Mouse (Mus musculus): ENCODE measurements around the gene Plekho1. TPM values are rescaled to one million over a fixed set of nuclear protein-coding genes. Genes with fewer than 3 reads are reported as not detected.
"Not testable (repeated sequence)": the region's sequence is repeated elsewhere in the genome, so short reads cannot be mapped to it uniquely, and the experiment has no call there.

Plekho1 gene
- total RNA-seq, 2 experiments from 2014 or later, result 18.5 to 29.8 TPM

- DNase-seq, result no peak
These were observed 15.4 kb downstream of the Plekho1 start for GRCm38 (mm10) chr3:95980276-95980970.

DNA sequence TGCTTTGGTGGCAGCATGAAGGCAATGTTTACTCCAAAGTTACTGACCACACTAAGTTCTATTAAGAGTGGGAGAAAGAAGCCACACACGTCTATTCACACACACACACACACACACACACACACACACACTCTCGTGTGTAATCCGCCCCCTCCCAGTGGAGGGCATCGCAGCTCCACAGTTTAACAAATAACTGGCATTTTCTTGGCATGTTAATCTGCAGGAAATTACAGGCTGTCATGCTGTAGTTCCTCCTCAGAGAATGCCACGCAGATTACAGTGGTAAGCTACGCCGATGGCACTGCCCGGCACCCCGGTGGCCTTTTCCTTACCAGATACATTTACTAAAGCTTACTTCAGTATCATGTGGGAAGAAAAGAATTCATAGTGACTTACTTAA, 17.5 kb downstream of the Plekho1 start:
- no peak for DNase-seq

DNA sequence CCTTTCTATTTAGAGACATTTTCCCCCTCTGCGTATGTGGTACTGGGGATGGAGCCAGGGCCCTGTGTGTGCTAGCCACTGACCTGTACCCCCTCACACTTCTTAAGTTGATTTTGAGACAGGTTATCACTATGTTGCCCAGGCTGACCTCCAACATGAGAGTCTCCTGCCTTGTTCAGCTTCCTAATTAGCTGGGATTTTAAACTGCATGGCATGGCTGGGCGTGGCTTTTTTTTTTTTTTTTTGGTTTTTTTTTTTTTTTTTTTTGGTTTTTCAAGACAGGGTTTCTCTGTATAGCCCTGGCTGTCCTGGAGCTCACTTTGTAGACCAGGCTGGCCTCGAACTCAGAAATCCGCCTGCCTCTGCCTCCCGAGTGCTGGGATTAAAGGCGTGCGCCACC, 18.2 kb downstream of the Plekho1 start:
- not testable (repeated sequence) for DNase-seq

DNA sequence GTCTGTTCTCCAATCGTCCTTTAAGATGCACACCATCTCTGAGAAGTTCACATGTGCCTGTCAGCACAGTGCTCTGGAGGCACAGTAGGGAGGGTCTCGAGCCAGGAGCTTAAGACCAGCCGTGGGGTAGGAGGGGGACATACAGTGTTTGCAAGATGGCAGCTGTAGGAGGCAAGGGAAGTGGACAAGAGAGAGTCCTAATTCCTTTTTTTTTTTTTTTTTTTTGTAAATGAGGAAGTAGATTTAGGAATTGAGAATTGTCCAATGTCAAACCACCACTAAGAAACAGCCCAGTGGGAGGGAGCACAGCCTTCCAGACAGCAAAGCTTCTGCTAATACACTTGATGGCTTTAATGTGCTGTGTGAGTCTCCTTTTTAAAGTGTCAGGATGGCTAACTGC, 18.7 kb downstream of the Plekho1 start:
- no peak for DNase-seq

DNA sequence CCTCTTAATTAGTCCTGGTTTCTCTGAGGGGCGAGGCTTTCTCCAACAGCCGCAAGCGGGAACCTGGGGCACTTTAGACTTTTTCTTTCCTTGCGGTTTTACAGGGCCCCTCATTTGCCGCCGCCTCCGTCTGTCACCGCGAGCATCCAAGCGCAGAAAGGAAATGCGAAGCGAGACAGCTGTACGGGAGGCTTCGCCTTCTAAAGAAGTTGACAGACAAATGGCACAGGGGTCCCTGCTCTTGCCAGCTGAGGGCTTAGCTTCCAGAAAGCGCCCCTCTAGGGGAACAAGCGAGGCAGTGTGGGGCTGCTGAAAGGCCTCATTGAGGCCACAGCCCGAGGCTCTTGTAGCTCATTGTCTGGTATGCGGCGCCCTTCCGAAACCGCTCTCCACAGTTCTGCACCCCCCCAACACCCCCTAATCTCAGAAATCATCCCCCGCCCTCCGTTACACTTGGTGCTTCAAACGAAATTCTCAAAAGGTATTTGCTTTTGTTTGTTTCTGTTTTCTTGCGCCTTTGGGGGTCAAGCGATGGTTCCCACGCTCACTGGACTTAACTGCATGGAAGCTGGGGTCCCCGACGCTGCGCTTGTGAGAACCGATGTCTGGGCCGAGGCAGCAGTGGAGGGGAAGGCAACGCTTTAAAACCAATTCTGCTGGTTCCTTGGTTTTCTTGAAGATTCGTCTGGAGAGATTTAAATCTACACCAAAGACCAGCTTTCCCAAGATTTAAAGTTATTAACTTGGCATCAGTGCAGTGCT, 22.7 kb downstream of the Plekho1 start:
- no peak for DNase-seq

GRCm38 (mm10) chr3:95972251-95972872, 23.4 kb downstream of the Plekho1 start:
- DNase-seq, result no peak

- DNase-seq, result not testable (repeated sequence)
These were observed 25.1 kb downstream of the Plekho1 start for GRCm38 (mm10) chr3:95970661-95971060.

GRCm38 (mm10) chr3:95969277-95969676, 26.5 kb downstream of the Plekho1 start:
- no peak for DNase-seq

DNA sequence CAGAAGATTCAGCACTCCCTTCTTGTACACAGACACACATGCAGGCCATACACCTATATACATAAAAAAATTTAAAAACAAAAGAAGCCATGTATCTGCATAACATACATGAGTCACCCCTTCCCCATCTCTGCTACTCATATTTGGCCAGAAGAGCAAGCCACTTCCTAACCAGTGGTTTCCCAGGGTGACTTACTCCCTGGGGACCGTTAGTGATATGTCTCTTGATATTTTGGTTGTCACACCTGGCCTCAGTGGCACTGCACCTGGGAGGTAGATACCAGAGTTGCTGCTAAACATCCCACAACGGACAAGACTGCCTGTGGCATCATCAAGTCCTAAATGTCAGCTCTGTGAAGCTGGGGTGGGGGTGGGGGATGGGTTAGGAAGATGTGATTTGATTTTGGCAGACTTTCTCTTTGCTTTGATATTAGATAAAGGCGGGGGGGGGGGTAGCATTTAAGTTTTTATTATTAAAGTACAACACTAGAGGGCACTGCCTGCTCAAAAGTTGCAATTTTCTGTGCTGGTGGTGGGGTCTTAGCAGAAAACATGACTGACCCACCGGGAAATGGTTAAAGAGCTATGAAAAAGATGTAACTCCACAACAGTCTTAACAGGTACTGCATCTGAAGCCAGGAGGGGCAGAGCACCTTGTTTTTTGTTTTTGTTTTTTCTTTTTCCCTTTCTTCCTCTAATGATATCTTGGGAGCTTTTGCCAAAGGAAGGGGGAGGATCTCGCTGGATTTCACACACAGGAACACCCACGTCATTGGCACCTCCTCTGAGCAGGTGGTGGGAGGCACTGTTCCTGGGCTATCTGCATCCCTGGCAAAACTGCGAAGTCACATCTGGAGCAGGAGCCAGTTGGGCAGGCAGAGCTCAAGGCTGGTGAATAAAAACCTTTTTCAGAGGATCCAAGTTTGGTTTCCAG, 30.0 kb downstream of the Plekho1 start:
- DNase-seq, result peak in 1 of 2 experiments; percentile 40

DNA sequence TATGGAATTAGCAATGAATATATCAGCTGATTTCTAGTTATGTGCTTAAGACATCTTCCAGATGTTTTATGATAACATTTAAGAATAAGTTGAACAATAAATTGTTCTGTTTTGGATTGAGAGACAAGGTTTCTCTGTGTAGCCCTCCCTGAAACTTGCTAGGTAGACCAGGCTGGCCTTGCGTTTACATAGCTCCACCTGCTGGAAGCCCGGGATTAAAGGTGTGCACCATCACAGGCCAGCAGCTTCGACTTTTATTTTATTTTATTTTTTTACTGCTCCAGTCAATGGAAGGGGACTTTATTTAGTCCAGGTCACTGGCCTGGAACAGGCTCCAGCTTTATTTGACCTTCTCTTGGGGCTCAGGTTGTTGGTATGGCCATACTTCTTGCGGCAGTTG, 32.1 kb downstream of the Plekho1 start:
- DNase-seq, result peak; percentile 29 to 52

- DNase-seq, result no peak
These were observed 32.6 kb downstream of the Plekho1 start for GRCm38 (mm10) chr3:95963230-95963629.

GRCm38 (mm10) chr3:95962182-95962581, 33.6 kb downstream of the Plekho1 start:
- not testable (repeated sequence) for DNase-seq

DNA sequence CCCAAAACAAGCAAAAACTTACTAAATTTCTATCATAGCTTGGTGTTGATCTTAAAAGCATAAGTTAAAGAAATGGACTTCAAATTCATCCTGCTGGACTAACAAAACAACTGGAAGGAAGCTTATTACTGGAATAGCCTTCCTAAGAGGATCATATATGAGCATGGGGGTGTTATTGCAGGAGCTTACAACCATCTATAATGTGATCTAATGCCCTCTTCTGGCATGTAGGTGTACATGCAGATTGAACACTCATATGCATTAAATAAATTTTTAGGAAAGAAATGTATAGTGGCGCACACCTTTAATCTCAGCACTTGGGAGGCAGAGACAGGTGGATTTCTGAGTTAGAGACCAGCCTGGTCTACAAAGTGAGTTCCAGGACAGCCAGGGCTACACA, 36.0 kb downstream of the Plekho1 start:
- DNase-seq, result no peak

GRCm38 (mm10) chr3:95959082-95959481, 36.7 kb downstream of the Plekho1 start:
- DNase-seq, result peak in 1 of 2 experiments; percentile 16

GRCm38 (mm10) chr3:95957359-95958148, 38.2 kb downstream of the Plekho1 start:
- peak in 1 of 2 experiments; percentile 58 for DNase-seq

GRCm38 (mm10) chr3:95955318-95955717, 40.5 kb downstream of the Plekho1 start:
- DNase-seq, result no peak

GRCm38 (mm10) chr3:95954648-95955173, 41.1 kb downstream of the Plekho1 start:
- not testable (repeated sequence) for DNase-seq

- DNase-seq, result no peak
These were observed 42.3 kb downstream of the Plekho1 start for GRCm38 (mm10) chr3:95953522-95953921.

DNA sequence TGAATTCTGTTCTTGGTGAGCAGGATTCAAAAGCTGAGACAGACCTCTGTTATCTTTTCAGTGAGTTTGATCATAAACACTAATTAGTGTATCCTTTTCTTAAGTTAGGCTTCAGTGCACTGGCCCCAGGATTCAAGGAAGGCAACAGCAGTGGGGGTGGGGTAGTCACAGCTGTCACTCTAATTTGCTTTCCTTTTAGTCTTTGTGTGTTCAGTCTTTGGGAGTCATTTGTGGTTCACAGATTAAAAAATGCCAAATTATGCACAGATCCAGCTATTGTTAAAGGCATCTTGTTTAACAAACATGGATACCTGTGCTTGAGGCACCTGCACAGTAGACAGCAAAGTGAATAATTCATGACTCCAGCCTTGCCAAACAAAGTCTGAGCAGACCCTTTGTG, 42.8 kb downstream of the Plekho1 start:
- no peak for DNase-seq

DNA sequence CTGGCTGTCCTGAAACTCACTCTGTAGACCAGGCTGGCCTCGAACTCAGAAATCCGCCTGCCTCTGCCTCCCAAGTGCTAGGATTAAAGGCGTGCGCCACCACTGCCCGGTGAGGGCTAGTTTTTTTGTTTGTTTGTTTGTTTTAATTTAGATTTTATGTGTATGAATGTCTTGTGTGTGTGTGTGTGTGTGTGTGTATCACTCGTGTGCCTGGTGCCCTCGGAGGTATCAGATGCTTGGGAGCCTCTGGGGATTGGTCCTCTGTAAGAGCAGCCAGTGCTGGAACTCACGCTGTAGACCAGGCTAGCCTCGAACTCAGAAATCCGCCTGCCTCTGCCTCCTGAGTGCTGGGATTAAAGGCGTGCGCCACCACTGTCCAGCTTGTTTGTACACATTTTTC, 44.2 kb downstream of the Plekho1 start:
- DNase-seq, result not testable (repeated sequence)
